Mouse (Mus musculus): ENCODE data around the gene Ppp1r14d.

Ppp1r14d gene

GRCm38 (mm10) chr2:119173991-119174651, 55.6 kb downstream of the Ppp1r14d start, which contains the start of gene Gm14137:
TSS of gene Gm14137 (plus strand) at chr2:119174509.
- in situ Hi-C loops (cut with MboI, MseI), result no loop called here

DNA sequence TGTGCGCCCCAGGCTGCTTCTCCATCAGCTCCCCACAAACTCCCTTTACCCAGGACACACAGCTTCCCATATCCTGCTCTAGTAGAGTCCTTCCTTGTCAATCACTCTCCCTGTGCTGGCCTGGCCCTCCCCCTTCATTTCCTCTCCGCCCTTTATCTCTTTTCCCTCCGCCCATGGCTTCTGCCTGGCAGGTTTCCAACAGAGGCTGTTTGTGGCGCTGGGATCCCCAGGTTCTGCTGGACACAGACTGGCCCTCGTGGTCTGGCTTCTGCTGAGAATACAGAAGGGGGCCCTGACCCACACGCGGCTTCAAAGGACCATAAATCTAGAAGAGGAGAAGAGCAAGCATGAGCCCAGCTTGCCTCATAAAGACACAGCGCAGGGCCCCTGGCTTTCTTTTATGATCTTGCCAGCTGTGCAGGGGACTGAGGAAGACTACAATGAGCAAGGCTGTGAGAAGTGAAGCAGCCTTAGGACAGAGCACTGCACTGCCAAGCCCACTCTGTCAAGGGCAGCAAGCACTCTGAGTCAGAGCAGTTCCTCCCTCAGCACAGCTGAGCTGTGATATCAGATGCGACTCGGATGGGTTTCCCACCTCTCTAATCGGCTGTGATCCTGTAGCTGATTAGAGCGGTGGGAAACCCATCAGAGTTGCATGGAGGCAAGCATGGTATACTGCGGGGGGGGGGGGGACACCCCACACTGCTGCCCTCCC, 56.7 kb downstream of the Ppp1r14d start:
- in situ Hi-C loops (cut with MboI, MseI), result no loop called here

DNA sequence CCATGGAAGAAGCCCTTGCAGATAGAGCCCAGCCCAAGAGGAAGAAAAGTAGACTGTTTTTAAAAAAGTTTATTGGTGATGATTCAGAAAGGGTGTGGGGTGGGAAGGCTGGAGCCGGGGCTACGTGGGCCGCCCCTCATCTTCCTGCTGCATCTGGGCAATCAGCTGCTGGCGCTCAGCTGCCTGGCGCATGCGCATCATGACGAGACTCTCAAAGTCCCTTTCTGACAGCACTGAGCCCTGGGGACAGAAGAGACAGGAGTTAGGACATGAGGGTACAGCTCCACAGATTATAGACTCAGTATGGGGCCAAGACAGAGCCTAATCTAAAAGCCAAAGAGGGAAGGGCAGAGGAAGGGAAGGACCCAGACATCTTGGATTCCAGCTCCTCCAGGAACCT, 57.3 kb downstream of the Ppp1r14d start:
- in situ Hi-C loops (cut with MboI, MseI), result no loop called here

- in situ Hi-C loops (cut with MboI, MseI), result no loop called here
Measured at GRCm38 (mm10) chr2:119171574-119171973, 58.1 kb downstream of the Ppp1r14d start.

DNA sequence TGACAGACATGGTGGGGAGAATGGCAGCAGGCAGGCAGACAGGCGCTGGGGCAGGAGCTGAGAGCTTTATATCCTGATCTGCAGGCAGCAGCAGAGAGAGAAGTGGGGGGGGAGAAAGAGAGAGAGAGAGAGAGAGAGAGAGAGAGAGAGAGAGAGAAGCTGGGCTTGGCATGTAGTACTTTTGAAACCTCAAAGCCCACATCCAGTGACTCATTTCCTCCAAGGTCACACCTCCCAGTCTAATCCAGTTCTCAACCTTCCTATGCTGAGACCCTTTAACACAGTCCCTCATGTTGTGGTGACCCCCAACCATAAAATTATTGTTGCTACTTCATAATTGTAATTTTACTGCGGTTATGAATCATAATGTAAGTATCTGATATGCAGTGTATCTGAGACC, 59.4 kb downstream of the Ppp1r14d start:
- in situ Hi-C loops (cut with MboI, MseI), result no loop called here
